Mouse (Mus musculus): ENCODE measurements around the gene Gm21887. TPM values are rescaled to one million over a fixed set of nuclear protein-coding genes. Genes with fewer than 3 reads are reported as not detected.
"Not testable (repeated sequence)": the region's sequence is repeated elsewhere in the genome, so short reads cannot be mapped to it uniquely, and the experiment has no call there.

Gm21887 gene
- polyA plus RNA-seq, 1 experiment = 39.8 TPM

DNA sequence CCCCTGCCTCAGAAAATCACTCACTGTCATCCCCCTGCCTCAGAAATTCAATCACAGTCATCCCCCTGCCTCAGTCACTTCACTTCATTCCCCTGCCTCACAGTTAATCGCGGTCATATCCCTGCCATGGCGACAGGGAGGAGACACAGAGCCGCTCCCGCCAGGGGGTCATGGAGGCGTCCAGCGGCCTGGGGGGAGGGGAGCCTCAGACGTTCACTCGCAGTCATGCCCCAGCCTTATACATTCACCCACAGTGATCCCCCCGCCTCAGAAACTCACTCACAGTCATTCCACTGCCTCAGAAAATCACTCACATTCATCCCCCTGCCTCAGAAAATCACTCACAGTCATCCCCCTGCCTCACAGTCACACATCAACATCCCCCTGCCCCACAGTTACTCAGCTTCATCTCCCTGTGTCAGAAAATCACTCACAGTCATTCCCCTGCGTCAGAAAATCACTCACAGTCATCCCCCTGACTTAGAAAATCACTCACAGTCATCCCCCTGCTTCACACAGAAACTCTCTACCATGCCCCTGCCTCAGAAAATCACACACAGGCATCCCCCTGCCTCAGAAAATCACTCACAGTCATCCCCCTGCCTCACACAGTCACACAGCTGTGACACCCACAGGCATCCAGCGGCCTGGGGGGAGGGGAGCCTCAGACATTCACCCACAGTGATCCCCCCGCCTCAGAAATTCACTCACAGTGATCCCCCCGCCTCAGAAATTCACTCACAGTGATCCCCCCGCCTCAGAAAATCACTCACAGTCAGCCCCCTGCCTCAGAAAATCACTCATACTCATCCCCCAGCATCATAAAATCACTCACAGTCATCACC lies 17.2 kb upstream of the Gm21887 start:
- not testable (repeated sequence) for H3K4me3 ChIP-seq; H3K36me3 ChIP-seq (ENCODE audit: control insufficient read depth, insufficient read depth); H3ac ChIP-seq (ENCODE audit: control insufficient read depth, insufficient read length); H3K27me3 ChIP-seq (ENCODE audit: control insufficient read depth, insufficient read depth, insufficient read length); H3K79me2 ChIP-seq (ENCODE audit: control insufficient read depth, insufficient read depth); H3K4me2 ChIP-seq (ENCODE audit: low read depth)

DNA sequence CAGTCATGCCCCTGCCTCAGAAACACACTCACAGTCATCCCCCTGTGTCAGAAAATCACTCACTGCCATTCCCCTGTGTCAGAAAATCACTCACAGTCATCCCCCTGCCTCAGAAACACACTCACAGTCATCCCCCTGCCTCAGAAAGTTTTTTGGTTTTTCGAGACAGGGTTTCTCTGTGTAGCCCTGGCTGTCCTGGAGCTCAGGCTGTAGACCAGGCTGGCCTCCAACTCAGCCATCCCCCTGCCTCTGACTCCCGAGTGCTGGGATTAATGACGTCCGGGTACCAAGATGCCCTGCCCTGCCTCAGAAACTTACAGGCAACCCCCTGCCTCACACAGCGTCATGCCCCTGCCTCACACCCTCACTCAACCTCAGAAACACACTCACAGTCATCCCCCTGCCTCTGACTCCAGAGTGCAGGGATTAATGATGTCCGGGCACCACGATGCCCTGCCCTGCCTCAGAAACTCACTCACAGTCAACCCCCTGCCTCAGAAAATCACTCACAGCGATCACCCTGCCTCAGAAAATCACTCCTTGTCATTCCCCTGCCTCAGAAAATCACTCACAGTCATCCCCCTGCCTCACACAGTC lies 16.4 kb upstream of the Gm21887 start:
- H3K36me3 ChIP-seq (ENCODE audit: control insufficient read depth, insufficient read depth); H3K27me3 ChIP-seq (ENCODE audit: control insufficient read depth, insufficient read depth, insufficient read length); H3K4me2 ChIP-seq (ENCODE audit: low read depth); H3K4me3 ChIP-seq; H3ac ChIP-seq (ENCODE audit: control insufficient read depth, insufficient read length); H3K79me2 ChIP-seq (ENCODE audit: control insufficient read depth, insufficient read depth): not testable (repeated sequence)

DNA sequence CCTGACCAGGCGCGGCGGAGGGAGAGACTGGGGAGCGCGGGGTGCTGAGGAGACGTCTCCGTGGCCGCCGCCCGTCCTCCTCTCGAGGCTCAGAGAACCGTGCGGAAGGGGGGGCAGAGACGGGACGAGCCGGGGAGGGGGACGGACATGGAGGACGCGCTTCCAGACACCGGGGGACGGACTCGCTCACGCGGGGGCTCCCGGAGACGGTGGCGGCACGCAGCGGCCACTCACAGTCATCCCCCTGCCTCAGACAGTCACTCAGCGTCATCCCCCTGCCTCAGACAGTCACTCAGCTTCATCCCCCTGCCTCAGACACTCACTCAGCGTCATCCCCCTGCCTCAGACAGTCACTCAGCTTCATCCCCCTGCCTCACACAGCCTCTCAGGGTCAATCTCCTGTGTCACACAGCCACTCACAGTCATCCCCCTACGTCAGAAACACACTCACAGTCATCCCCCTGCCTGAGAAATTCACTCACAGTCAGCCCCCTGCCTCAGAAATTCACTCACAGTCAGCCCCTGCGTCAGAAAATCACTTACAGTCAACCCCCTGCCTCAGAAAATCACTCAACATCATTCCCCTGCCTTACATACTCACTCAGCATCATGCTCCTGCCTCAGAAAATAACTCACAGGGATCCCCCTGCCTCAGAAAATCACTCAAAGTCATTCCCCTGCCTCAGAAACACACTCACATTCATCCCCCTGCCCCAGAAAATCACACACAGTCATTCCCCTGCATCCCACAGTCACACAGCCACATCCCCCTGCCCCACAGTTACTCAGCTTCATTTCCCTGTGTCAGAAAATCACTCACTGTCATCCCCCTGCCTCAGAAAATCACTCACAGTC lies 15.2 kb upstream of the Gm21887 start:
- H3K79me2 ChIP-seq (ENCODE audit: control insufficient read depth, insufficient read depth); H3K36me3 ChIP-seq (ENCODE audit: control insufficient read depth, insufficient read depth); H3K27me3 ChIP-seq (ENCODE audit: control insufficient read depth, insufficient read depth, insufficient read length); H3K4me2 ChIP-seq (ENCODE audit: low read depth); H3K4me3 ChIP-seq; H3ac ChIP-seq (ENCODE audit: control insufficient read depth, insufficient read length): not testable (repeated sequence)

DNA sequence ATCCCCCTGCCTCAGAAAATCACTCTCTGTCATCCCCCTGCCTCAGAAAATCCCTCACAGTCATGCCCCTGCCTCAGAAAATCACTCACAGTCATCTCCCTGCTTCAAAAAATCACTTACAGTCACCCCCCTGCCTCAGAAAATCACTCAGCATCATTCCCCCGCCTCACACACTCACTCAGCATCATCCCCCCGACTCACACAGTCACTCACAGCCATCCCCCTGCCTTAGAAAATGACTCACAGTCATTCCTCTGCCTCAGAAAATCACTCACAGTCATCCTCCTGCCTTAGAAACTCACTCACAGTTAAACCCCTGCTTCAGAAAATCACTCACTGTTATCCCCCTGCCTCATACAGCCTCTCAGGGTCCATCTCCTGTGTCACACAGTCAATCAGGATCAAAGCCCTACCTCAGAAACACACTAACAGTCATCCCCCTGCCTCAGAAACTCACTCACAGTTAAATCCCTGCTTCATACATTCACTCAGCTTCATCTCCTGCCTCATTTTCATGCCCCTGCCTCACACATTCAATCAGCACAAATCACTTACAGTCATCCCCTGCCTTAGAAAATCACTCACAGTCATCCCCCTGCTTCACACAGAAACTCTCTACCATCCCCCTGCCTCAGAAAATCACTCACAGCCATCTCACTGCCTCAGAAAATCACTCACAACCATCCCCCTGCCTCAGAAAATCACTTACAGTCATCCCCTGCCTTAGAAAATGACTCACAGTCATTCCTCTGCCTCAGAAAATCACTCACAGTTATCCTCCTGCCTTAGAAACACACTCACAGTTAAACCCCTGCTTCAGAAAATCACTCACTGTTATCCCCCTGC lies 14.4 kb upstream of the Gm21887 start:
- H3ac ChIP-seq (ENCODE audit: control insufficient read depth, insufficient read length); H3K4me2 ChIP-seq (ENCODE audit: low read depth); H3K4me3 ChIP-seq; H3K27me3 ChIP-seq (ENCODE audit: control insufficient read depth, insufficient read depth, insufficient read length); H3K36me3 ChIP-seq (ENCODE audit: control insufficient read depth, insufficient read depth); H3K79me2 ChIP-seq (ENCODE audit: control insufficient read depth, insufficient read depth): not testable (repeated sequence)

DNA sequence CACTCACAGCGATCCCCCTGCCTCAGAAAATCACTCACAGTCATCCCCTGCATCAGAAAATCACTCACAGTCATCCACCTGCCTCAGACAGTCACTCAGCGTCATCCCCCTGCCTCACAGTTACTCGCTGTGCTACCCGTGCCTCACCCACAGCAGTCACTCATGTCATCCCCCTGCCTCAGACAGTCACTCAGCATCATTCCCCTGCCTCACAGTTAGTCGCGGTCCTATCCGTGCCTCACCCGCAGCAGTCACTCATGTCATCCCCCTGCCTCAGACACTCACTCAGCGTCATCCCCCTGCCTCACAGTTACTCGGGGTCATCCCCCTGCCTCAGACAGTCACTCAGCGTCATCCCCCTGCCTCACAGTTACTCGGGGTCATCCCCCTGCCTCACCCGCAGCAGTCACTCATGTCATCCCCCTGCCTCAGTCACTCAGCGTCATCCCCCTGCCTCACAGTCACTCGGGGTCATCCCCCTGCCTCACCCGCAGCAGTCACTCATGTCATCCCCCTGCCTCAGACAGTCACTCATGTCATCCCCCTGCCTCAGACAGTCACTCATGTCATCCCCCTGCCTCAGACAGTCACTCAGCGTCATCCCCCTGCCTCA lies 13.4 kb upstream of the Gm21887 start:
- H3K4me2 ChIP-seq (ENCODE audit: low read depth); H3K27me3 ChIP-seq (ENCODE audit: control insufficient read depth, insufficient read depth, insufficient read length); H3ac ChIP-seq (ENCODE audit: control insufficient read depth, insufficient read length); H3K36me3 ChIP-seq (ENCODE audit: control insufficient read depth, insufficient read depth); H3K79me2 ChIP-seq (ENCODE audit: control insufficient read depth, insufficient read depth): not testable (repeated sequence)
- H3K4me3 ChIP-seq = peak overlapping the region; percentile 28

DNA sequence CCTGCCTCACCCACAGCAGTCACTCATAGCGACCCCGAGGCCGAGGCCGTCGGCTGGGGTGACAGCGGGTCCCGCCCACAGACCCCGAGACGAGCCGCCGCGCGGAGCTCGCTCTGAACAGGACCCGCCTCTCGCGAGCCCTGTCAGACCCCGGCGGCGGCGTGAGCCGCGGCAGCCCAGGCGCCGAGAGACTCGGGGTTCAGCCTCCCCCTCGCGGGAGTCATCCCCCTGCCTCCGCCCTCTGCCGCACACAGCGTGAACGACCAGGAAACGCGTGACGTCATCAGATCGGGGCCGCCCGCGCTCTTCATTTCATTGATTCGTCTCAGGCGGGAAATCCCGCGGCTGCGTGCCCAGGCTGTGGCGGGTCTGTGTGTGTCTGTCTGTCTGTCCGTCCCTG lies 12.5 kb upstream of the Gm21887 start:
- Histone ChIP-seq H3K4me3 (peak overlapping the region; percentile 28), H3ac (ENCODE audit: control insufficient read depth, insufficient read length) (peak overlapping the region; percentile 0), H3K4me2 (ENCODE audit: low read depth) (peak overlapping the region; percentile 92)
- H3K79me2 ChIP-seq (ENCODE audit: control insufficient read depth, insufficient read depth); H3K36me3 ChIP-seq (ENCODE audit: control insufficient read depth, insufficient read depth); H3K27me3 ChIP-seq (ENCODE audit: control insufficient read depth, insufficient read depth, insufficient read length): not testable (repeated sequence)
- peak; percentile 21 for TF ChIP-seq E2F4 (IDR thresholded peaks at IDR 0.05; ENCODE audit: insufficient read depth)

DNA sequence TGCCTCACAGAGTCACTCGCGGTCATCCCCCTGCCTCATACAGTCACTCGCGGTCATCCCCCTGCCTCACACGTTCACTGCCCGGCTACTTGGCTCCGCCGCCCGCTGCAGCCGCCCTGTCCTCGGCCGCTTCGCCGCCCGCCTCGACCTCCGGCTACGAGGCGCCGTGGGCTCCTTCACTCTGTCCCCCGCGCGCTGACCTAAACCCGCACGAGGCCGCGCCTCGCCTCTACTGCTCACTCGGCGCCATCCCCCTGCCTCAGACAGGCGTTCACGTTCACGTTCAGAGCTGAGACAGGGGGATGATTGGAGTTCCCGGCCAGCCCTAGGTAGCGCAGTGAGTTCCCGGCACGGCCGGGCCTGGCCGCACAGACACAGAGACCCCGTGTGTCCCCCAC lies 12.0 kb upstream of the Gm21887 start:
- Histone ChIP-seq H3ac (ENCODE audit: control insufficient read depth, insufficient read length) (peak overlapping the region; percentile 0), H3K4me3 (peak overlapping the region; percentile 28), H3K4me2 (ENCODE audit: low read depth) (peak overlapping the region; percentile 92)
- H3K27me3 ChIP-seq (ENCODE audit: control insufficient read depth, insufficient read depth, insufficient read length); H3K36me3 ChIP-seq (ENCODE audit: control insufficient read depth, insufficient read depth); H3K79me2 ChIP-seq (ENCODE audit: control insufficient read depth, insufficient read depth): not testable (repeated sequence)

DNA sequence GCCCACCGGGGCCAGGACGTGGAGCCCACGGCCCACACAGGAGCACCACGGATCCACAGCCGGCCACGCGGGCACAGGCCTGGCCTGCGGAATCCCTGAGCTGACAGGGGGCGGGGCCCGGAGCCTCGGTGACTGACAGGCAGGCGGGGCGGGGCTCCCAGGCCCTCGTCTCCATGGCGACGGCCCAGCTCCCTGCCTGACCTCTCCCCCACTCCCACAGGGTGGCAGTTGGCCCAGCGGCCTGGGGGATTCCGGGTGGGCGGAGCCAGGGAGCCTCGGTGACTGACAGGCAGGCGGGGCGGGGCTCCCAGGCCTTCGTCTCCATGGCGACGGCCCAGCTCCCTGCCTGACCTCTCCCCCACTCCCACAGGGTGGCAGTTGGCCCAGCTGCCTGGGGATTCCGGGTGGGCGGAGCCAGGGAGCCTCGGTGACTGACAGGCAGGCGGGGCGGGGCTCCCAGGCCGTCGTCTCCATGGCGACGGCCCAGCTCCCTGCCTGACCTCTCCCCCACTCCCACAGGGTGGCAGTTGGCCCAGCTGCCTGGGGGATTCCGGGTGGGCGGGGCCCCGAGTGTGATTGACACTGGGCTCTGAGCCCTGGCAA lies 11.5 kb upstream of the Gm21887 start:
- Histone ChIP-seq H3ac (ENCODE audit: control insufficient read depth, insufficient read length) (peak overlapping the region; percentile 0), H3K4me3 (peak overlapping the region; percentile 28), H3K4me2 (ENCODE audit: low read depth) (peak overlapping the region; percentile 92)
- H3K27me3 ChIP-seq (ENCODE audit: control insufficient read depth, insufficient read depth, insufficient read length); H3K36me3 ChIP-seq (ENCODE audit: control insufficient read depth, insufficient read depth); H3K79me2 ChIP-seq (ENCODE audit: control insufficient read depth, insufficient read depth): not testable (repeated sequence)

DNA sequence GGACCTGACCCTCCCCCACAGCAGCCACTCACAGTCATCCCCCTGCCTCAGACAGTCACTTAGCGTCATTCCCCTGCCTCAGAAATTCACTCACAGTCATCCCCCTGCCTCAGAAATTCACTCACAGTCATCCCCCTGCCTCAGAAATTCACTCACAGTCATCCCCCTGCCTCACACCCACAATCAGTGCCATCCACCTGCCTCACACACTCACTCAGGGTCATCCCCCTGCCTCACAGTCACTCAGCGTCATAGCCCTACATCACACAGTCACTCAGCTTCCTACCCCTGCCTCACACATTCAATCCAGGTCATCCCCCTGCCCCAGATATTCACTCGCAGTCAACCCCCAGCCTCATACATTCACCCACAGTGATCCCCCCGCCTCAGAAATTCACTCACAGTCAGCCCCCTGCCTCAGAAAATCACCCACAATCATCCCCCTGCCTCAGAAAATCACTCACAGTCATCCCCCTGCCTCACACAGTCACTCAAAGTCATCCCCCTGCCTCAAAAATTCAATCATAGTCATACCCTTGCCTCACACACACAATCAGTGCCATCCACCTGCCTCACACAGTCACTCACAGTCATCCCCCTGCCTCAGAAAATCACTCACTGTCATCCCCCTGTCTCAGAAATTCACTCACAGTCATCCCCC lies 10.8 kb upstream of the Gm21887 start:
- H3K4me3 ChIP-seq; H3K36me3 ChIP-seq (ENCODE audit: control insufficient read depth, insufficient read depth); H3K27me3 ChIP-seq (ENCODE audit: control insufficient read depth, insufficient read depth, insufficient read length); H3ac ChIP-seq (ENCODE audit: control insufficient read depth, insufficient read length); H3K79me2 ChIP-seq (ENCODE audit: control insufficient read depth, insufficient read depth); H3K4me2 ChIP-seq (ENCODE audit: low read depth): not testable (repeated sequence)

DNA sequence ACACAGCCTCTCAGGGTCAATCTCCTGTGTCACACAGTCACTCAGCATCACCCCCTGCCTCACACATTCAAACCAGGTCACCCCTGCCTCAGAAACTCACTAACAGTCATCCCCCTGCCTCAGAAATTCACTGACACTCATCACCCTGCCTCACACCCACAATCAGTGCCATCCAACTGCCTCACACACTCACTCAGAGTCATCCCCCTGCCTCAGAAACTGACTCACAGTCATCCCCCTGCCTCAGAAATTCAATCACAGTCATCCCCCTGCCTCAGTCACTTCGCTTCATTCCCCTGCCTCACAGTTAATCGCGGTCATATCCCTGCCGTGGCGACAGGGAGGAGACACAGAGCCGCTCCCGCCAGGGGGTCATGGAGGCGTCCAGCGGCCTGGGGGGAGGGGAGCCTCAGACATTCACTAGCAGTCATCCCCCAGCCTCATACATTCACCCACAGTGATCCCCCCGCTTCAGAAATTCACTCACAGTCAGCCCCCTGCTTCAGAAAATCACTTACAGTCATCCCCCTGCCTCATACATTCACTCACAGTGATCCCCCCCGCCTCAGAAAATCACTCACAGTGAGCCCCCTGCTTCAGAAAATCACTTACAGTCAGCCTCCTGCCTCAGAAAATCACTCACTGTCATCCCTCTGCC lies 10.1 kb upstream of the Gm21887 start:
- not testable (repeated sequence) for H3K79me2 ChIP-seq (ENCODE audit: control insufficient read depth, insufficient read depth); H3K27me3 ChIP-seq (ENCODE audit: control insufficient read depth, insufficient read depth, insufficient read length); H3K4me2 ChIP-seq (ENCODE audit: low read depth); H3ac ChIP-seq (ENCODE audit: control insufficient read depth, insufficient read length); H3K36me3 ChIP-seq (ENCODE audit: control insufficient read depth, insufficient read depth); H3K4me3 ChIP-seq

Measured in myocyte (in vitro differentiated cells).